Mouse (Mus musculus) neutrophil, adult 5-6 weeks (primary cell): ENCODE measurements around the gene Def6. TPM values are rescaled to one million over a fixed set of nuclear protein-coding genes. Genes with fewer than 3 reads are reported as not detected.

Experiments used
- ATAC-seq: fragments of 151-379, 151-347 bp; 2 replicates; pipeline ENCODE4 v1.8.0; 2017; ENCODE audit warnings: mild to moderate bottlenecking, moderate TSS enrichment; ENCODE audit not compliant: insufficient number of reproducible peaks, poor library complexity, low FRiP score, severe bottlenecking; ENCODE audit errors: extremely low read depth
- total RNA-seq: library from RNA; stranded (forward); fragments of 200-1000 nt; gene quantifications from 2 replicates; pipeline ENCODE4 v1.2.3, GENCODE M21; 2017

Gene Def6
- total RNA-seq: 110 and 136 TPM in 2 replicates

- peak; percentile 63 for ATAC-seq
Measured at GRCm38 (mm10) chr17:28207591-28208313, at the start of gene Def6. TSS of gene Def6 (plus strand) at chr17:28207778.

DNA sequence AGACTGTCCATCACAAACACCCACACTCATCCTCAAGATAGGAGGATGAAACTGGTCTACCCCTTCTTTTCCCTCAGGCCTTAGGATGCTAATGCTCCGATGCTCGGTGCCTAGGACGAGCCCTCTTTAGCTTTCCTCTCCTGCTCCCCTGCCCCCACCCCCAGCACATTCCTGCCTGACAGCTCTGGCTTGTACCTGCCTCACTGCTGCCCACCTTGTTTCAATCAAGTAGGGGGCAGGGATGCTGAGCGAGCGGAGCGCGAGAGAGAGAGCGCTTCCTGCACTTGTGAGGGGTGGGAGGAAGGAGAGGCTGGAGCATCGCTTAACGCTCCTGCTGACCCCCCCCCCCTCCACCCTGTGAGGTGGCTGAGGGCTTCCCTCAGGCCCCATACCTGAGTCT, 47.2 kb upstream of the Def6 start:
- ATAC-seq: no peak

DNA sequence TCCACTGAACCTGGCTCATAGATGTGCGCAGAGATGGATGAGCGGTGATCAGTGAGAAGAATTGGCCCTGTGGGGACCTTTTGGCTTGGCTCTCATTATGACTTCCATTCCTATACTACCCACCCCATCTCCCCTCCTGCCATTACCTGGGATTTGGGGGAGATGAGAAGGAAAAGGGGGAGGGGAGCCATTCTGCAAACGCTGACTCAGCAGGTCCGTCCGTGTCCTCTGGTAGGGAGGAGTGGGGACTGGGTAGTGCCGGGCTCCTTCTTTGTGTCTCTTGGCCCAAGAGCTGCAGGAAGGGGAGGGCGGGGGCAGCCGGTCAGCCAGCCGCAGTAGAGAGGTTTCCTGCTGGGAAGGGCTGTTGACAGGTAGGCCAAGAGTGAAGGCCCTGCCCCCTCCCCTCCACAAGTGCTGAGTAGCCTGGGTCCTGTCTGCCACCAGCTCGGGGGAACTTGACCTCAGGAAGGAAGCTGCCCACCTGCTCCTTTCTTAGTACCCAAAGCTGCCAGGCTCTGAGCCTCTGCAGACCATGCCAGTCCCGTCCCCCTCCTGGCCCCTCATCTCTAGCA, 46.2 kb upstream of the Def6 start:
- ATAC-seq: no peak

DNA sequence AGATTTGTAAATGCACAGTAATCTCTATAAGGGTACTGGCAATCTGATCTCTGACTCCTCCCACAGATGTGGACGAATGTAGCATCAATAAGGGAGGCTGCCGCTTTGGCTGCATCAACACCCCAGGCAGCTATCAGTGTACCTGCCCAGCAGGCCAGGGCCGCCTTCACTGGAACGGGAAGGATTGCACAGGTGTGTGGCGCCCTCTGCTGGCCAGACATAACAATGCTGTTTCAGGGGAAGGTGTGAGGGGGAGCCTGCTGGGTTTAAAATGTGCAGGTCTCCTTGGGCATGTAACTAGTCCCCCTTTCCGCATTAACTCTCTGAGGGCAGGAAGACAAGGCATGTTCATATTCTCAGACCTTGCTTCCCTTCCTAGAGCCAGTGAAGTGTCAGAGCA, 43.9 kb upstream of the Def6 start:
- peak; percentile 70 for ATAC-seq

GRCm38 (mm10) chr17:28170460-28171305, 36.9 kb upstream of the Def6 start:
- ATAC-seq: no peak

GRCm38 (mm10) chr17:28172690-28173089, 34.9 kb upstream of the Def6 start:
- no peak for ATAC-seq

GRCm38 (mm10) chr17:28176775-28177539, 30.6 kb upstream of the Def6 start, which contains the start of gene Zfp523:
TSS of gene Zfp523 (plus strand) at chr17:28177129.
- ATAC-seq: peak; percentile 33

GRCm38 (mm10) chr17:28177540-28178046, 30.0 kb upstream of the Def6 start:
- ATAC-seq: no peak

- no peak for ATAC-seq
Measured at GRCm38 (mm10) chr17:28180331-28180730, 27.2 kb upstream of the Def6 start.

DNA sequence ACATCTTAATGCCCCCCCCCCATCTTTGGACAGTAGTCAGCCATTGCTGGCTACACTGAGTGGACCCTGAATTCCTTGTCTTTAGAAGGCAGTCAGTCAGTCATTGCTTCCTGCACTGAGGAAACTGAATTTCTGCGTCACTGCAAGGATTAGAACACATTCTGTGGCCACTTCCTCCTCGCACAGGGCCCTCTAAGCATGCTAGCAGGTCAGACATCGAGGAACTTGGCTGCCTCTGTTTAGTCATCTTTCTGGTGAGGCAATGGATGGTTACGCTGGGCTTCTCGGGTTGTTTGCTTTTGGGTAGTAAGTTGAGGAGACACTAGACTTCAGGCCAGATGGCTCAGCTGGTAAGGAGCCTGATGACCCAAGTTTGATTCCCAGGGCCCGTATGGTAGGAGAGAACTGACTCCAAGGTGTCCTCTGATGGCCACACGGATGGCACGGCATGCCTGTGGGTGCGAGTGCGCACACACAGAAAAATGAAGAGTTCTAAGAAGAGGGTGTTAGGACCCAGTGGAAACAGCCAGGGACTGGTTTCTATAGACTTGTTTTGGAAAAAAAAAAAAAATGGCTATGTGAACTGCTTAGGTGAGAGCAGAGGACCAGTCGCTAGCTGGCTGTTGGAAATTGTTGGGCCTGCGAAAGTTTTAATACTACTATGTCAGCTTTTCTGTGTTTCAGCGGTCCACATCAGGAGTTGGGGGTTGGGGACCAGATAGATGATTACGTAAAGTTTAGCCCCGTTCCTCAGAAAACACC, 26.6 kb upstream of the Def6 start:
- peak; percentile 81 for ATAC-seq

DNA sequence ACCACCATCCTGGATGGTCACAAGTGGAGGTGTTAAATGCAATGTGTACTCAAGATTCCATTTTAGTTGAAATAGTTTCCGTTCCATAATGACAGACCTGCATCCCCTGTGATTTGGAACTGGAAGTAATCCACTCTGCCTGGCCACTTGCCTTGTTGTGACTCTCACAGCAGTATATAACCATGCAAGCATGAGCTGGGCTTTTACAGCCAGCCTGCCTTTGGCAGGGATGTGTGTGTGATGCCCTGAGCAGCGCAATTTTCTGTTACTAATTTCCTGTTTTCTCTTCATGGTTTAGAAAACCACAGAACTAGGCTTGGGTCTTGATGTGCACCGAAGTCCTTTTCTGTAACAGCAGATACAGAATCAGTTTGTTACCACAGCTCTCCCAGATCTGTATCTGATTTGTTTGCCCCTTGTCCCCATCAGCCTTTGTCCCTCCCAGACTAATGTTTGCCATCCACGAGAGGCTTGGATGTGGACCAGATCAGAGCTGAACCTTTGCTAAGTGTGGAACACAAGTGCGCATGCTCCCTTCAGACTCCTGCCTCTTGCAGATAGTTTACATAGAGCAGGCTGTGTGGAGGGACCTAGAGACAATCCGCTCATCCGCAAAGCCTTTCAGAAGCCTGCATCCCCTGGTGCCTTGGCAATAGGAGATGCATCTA, 22.5 kb upstream of the Def6 start:
- no peak for ATAC-seq

DNA sequence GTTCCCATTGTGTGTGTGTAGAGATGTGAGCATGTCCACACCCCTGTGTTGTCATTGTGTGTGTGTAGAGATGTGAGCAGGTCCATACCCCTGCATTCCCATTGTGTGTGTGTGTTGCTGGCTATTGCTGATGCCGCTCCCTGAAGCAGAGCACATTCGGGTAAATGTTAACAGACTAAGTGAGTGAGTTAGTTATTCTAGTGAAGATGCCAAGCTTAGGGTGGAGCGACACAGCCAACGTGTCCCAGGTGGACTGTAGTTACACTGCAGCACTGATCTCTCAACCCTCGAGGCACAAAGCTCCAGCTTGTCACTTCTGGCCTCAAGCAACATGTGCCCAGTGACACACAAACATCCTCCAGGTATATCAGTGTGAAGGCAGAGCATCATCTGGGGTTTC, 19.3 kb upstream of the Def6 start:
- no peak for ATAC-seq

- no peak for ATAC-seq
Measured at GRCm38 (mm10) chr17:28192754-28193153, 14.8 kb upstream of the Def6 start.

GRCm38 (mm10) chr17:28193559-28193958, 14.0 kb upstream of the Def6 start:
- no peak for ATAC-seq

- ATAC-seq: no peak
Measured at GRCm38 (mm10) chr17:28195033-28195432, 12.5 kb upstream of the Def6 start.

DNA sequence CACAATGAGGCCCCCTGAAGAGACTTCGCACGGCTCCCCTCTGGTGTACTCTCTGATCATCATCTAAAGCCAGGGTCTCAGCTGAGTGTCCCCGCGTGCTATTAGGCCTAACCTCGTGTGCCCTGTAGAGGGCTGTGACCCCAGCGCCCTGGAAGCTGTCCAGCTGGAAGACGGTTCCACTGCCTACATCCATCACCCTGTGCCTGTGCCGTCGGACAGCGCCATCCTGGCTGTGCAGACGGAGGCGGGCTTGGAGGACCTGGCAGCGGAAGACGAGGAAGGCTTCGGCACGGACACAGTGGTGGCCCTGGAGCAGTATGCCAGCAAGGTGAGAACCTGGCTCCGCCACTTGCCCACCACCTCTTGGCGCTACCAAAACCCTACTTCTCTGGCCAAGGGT, 9.9 kb upstream of the Def6 start:
- no peak for ATAC-seq

DNA sequence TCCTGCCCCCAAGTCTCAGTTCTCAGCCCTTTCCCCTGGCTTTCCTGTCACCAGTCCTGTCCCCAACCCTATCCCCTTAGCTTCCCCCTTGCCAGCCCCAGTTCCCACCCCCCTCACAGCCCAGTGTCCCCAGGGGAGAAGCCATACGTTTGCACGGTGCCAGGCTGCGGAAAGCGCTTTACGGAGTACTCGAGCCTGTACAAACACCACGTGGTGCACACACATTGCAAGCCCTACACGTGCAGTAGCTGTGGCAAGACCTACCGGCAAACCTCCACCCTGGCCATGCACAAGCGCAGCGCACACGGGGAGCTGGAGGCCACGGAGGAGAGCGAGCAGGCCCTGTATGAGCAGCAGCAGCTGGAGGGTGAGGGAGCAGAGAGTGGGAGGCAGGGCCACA, 5.6 kb upstream of the Def6 start:
- no peak for ATAC-seq
